15 mouse cellular contexts compared by ENCODE assay signal in genomic region chr17:87608841-87609240, GRCm38 (mm10). TPM values are rescaled to one million over a fixed set of nuclear protein-coding genes. Genes with fewer than 3 reads are reported as not detected.
DNase-seq lines count a peak whose midpoint lies in the region; ATAC-seq and TF ChIP-seq lines count a peak whose summit lies in the region.
"Had no signal": no experiment of that assay in that cellular context is flagged by ENCODE, and none has a peak within 500 bp of the region (broad histone marks: within the 10 kb centered on the region; RNA-seq: fewer than 3 reads in every experiment).

No protein-coding gene starts in this region.

- H3K4me3 ChIP-seq in kidney, embryonic 14.5 days (ENCODE audit: low read length) = no peak overlapping the region
- H3K4me3 ChIP-seq in embryonic facial prominence, embryonic 10.5 days = no peak overlapping the region
- no peak overlapping the region for H3K4me3 ChIP-seq in hindbrain, embryonic 15.5 days
- no peak overlapping the region for H3K4me3 ChIP-seq in layer of hippocampus, adult 2 months

- peaks cover 3% of the 10 kb centered on the region; the same call in 1 of the 2 replicates for H3K4me1 ChIP-seq in kidney, embryonic 14.5 days (ENCODE audit: control insufficient read depth, insufficient read depth, low read length)
- peaks cover 30% of the 10 kb centered on the region for H3K4me1 ChIP-seq in embryonic facial prominence, embryonic 10.5 days
- peaks cover 23% of the 10 kb centered on the region for H3K4me1 ChIP-seq in hindbrain, embryonic 15.5 days (replicated peaks)

- no peak for ATAC-seq in kidney, embryonic 14.5 days (ENCODE audit: low FRiP score, low TSS enrichment)
- no peak for ATAC-seq in hindbrain, embryonic 15.5 days (ENCODE audit: low FRiP score, low read depth)
- ATAC-seq in monocyte, adult 5-6 weeks (replicated peaks; ENCODE audit: insufficient number of reproducible peaks, low FRiP score, low TSS enrichment, poor library complexity, severe bottlenecking) = 0 out of 2 replicates have a peak, but pooled peaks have one; percentile 30

- no peak overlapping the region for H3K9ac ChIP-seq in kidney, embryonic 14.5 days (ENCODE audit: low read depth, low read length)
- H3K9ac ChIP-seq in hindbrain, embryonic 15.5 days = no peak overlapping the region
- H3K9ac ChIP-seq: liver, embryonic 14.5 days had no signal

- 87% methylated on average over 8 of the region's 8 CpGs for WGBS in kidney, embryonic 14.5 days
- 76% methylated on average over 8 of the region's 8 CpGs for WGBS in embryonic facial prominence, embryonic 10.5 days
- 88% methylated on average over 8 of the region's 8 CpGs for WGBS in hindbrain, embryonic 15.5 days

- no peak for TF ChIP-seq CTCF in layer of hippocampus, adult 2 months (conservative IDR thresholded peaks at IDR 0.05)

- H3K27ac ChIP-seq in kidney, embryonic 14.5 days (ENCODE audit: low read depth, low read length) = no peak overlapping the region
- H3K27ac ChIP-seq in embryonic facial prominence, embryonic 10.5 days (replicated peaks) = 0 out of 2 replicates have a peak overlapping the region, but pooled peaks have one; percentile 30
- H3K27ac ChIP-seq in hindbrain, embryonic 15.5 days (replicated peaks) = no peak overlapping the region
- no peak overlapping the region for H3K27ac ChIP-seq in layer of hippocampus, adult 2 months
- H3K27ac ChIP-seq: embryonic facial prominence, embryonic 12.5 days; liver, embryonic 14.5 days had no signal

- H3K36me3 ChIP-seq in kidney, embryonic 14.5 days (ENCODE audit: control insufficient read depth, insufficient read depth, low read length) = no peaks in the 10 kb centered on the region
- no peaks in the 10 kb centered on the region for H3K36me3 ChIP-seq in embryonic facial prominence, embryonic 10.5 days (replicated peaks)
- H3K36me3 ChIP-seq in hindbrain, embryonic 15.5 days = no peaks in the 10 kb centered on the region
- H3K36me3 ChIP-seq: embryonic facial prominence, embryonic 12.5 days; G1E; heart, embryonic 10.5 days had no signal

- no peak for DNase-seq in kidney, postnatal 4 days
- no peak for DNase-seq in embryonic facial prominence, embryonic 10.5 days (ENCODE audit: low spot score)
- no peak for DNase-seq in layer of hippocampus, adult 2 months (ENCODE audit: low spot score in 2 of 2)
- DNase-seq in gastrocnemius, postnatal 25 days = no peak
- no peak for DNase-seq in urinary bladder, postnatal 14 days (ENCODE audit: low spot score)
- DNase-seq: cerebellum, adult 11 months; layer of hippocampus, postnatal 36 days had no signal

- H3K4me2 ChIP-seq in kidney, embryonic 14.5 days (replicated peaks; ENCODE audit: low read depth, low read length) = 0 out of 2 replicates have a peak overlapping the region, but pooled peaks have one; percentile 46
- peak overlapping the region; percentile 61 for H3K4me2 ChIP-seq in hindbrain, embryonic 15.5 days

- H3K9me3 ChIP-seq in kidney, embryonic 14.5 days (ENCODE audit: control insufficient read depth, low read length) = no peaks in the 10 kb centered on the region
- H3K9me3 ChIP-seq in embryonic facial prominence, embryonic 10.5 days = no peaks in the 10 kb centered on the region
- no peaks in the 10 kb centered on the region for H3K9me3 ChIP-seq in hindbrain, embryonic 15.5 days
- H3K9me3 ChIP-seq: embryonic facial prominence, embryonic 12.5 days; G1E; heart, embryonic 10.5 days had no signal

- H3K27me3 ChIP-seq in kidney, embryonic 14.5 days (ENCODE audit: control insufficient read depth, insufficient read depth, low read length) = no peaks in the 10 kb centered on the region
- H3K27me3 ChIP-seq in embryonic facial prominence, embryonic 10.5 days (replicated peaks; ENCODE audit: low read depth, poor library complexity, severe bottlenecking) = peaks cover 8% of the 10 kb centered on the region; the same call in 1 of the 2 replicates
- no peaks in the 10 kb centered on the region for H3K27me3 ChIP-seq in hindbrain, embryonic 15.5 days
- H3K27me3 ChIP-seq: embryonic facial prominence, embryonic 12.5 days had no signal

RNA-seq across cellular contexts. Expression of gene Epcam, which starts 26.9 kb away (rescaled TPM):
- polyA plus RNA-seq in kidney, embryonic 14.5 days (2014; fragmentation: Nextera tagmentation; extraction: Ambion mirVana) = 260 and 274 TPM in 2 replicates
- 76.2 and 81.0 TPM in 2 replicates for polyA plus RNA-seq in embryonic facial prominence, embryonic 10.5 days (2016; fragmentation: Nextera tagmentation; extraction: Ambion mirVana)
- polyA plus RNA-seq in hindbrain, embryonic 15.5 days (2015; fragmentation: Nextera tagmentation; extraction: Ambion mirVana) = 4.2 and 5.3 TPM in 2 replicates
- total RNA-seq in monocyte, adult 5-6 weeks (2017) = 0.19 to 2.6 TPM (median 1.8 TPM) in 3 replicates
- total RNA-seq in layer of hippocampus, adult 2 months (2021) = under 1 TPM; 0.27 to 0.46 TPM
- not detected for total RNA-seq in gastrocnemius, postnatal 25 days (2021)
- total RNA-seq: adrenal gland, adult 18-20 months; G1E had no signal
- polyA plus RNA-seq: G1E had no signal
